Mouse (Mus musculus) 416B (cell line): ENCODE data around the gene Lekr1.

Experiments used
- DNase-seq: peaks from one replicate; pipeline ENCODE4 v3.0.0; 2011; ENCODE audit warnings: low read depth

Lekr1 gene

DNA sequence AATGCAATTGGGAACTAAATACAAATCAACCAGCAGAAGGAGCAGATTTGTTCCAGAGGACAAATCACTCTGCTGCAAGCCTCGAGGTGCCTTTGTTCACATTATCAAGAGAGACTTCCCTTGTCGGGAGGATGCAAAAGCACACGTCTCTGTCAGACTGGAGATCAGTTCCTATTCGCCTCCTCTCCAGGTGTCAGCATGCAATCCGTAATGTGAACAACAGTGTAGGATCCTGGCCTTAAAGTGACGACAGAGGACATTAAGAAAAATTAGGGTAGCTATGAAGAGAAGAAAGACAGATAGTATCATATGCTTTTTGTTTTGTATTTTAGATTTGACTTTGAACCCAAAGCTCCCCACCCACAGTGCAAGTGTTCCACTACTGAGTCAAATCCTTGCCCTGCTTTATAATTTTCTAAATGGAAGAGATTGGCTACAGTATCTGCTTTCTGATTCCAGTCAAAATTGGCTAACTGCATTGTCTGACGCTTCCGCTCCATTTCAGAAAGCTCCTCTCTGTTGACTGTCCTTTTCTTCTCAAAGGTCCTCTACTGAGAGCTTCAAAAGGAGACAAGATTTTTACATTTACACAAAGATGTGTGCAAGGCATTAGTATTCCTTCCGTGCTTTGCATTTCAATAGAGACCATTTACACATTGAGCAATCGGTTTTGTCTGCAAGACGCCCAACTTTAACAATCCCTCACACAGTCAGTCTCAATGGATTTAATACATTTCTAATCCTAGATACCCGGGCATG, 8.9 kb upstream of the Lekr1 start:
- no peak for DNase-seq

GRCm38 (mm10) chr3:65658081-65658612, 7.9 kb upstream of the Lekr1 start:
- DNase-seq: no peak

DNA sequence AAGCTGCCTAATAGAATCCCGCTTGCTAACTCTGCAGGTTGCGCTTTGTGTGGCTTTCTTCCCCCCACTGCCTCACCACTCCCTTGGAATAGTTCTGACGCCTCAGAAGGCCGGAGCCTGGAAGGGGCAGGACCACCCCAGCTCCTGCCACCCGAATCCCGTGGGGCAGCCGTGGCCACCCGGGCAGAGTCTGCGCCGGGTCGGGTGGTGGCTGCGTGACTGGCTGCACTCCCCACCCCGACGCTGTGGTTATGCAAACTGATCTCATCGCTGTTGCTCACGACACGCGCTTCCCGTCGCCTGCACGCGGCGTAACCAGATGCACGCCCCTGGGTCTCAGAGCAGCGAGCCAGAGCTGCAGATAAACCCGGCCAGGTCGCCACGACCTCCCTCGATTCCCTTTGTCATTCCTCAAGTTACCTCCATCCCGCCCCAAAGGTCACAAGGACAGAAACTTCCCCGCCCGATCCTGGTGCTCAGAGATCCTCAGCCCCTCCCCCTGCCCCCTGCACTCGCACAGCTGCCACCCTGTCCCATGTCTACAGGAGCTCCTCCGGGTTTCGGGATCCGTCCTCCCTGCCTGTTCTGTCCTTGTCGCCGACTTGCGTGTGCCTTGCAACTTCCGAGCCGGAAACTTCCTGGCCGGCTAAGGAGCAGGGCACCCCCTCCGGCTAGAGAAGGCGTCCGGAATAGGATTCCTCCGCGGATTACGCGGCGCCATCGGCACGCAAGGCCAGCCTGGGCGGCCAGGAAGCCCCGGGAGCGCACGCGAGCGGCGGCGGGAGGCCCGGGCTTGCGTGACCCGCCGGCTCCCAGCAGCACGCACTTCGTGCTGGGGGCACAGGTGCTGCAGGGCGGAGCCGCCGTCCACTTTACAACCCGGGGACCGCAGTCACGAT, 7.1 kb upstream of the Lekr1 start:
- DNase-seq: no peak

DNA sequence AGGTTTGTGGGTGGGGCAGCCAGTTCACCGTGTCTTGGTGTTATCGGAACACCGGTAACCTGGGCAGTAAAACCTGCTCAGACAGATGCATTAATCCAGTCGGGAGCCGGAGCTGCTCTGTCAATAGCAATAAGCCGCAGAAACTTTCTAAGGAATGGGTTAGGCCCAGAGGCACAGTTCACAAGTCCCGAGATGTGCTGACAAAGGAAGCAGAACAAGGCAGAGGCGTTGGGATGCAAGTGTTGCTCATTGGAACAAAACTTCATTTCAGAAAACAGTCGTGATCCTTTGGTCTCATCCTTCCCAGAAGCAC, 6.5 kb upstream of the Lekr1 start:
- no peak for DNase-seq

- no peak for DNase-seq
Measured at GRCm38 (mm10) chr3:65660336-65660735, 5.7 kb upstream of the Lekr1 start.

DNA sequence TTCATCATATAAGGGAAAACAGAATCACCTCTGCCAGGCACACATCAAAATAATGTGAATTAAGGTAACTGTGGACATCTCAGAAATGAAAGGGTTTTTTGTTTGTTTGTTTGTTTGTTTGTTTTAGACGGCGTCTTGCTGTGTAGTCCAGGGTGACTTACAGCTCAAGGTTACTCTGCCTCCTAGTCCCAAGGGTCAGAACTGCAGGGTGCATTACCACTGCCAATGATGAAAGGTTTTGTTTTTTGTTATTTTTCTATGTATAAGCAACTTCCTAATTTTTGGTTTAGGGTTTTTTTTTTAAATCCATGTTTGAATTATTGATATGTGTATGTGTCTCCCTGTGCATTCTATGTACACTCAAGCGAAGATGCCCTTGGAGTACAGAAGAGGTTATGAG, 4.3 kb upstream of the Lekr1 start:
- no peak for DNase-seq

DNA sequence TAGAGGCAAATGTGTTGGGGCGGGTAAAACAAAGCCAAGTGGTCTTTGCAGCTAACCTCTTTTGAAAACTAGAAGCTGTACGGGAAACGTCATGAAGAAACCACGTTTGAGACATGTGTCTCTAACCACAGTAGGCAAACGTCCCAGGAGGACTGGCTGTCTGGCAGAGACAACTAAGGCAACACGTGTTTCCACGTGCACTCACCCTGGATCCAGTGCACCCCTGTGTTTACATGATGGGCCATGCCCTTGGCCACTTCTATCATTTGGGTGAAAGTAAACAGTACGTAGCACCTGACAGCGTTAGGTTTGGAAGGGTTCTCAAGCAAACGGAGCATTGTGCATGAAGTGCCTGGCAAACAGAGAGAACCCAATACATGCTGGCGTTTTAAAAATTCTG, 2.9 kb upstream of the Lekr1 start:
- peak; percentile 5 for DNase-seq

GRCm38 (mm10) chr3:65670216-65670615, 4.2 kb downstream of the Lekr1 start:
- DNase-seq: no peak

GRCm38 (mm10) chr3:65673725-65674124, 7.7 kb downstream of the Lekr1 start:
- DNase-seq: no peak

- DNase-seq: no peak
Measured at GRCm38 (mm10) chr3:65680612-65681011, 14.6 kb downstream of the Lekr1 start.

DNA sequence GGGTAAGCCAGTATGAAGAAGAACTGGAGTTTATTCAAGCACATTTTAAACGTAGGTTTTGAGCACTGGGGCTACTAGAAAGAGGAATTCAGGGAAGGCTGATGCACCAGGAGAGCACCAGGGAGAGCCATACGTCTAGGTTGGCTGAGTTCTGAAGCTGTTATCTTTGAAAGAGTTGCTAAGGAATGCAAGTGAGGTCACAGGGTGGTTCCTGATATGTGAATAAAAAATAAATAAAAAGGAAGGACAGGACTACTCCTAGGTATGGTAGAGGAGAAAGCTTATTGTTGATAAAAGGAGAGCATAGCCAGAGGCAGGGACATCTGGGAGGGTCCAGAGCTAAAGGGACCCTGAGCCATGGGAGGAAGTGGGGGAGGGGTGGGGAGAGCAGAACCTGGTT, 23.7 kb downstream of the Lekr1 start:
- DNase-seq: no peak

GRCm38 (mm10) chr3:65690850-65691249, 24.8 kb downstream of the Lekr1 start:
- DNase-seq: peak; percentile 32

DNA sequence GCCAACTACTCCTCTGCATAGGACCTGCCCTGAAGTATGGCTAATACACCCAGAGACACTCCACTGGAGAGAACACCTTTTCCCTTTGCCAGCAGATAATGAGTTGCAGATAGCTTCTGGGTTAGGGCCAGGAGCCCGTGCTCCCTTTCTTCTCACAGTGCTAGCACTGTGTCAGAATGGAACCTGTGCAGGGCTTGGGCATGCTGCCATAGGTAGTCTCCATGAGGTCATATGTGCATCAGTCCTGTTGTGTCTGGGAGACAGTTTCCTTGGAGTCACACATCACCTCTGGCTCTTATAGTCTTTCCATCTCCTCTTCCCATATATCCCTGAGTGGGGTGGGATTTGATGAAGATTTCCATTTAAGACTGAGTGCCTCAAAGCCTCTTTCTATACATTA, 33.7 kb downstream of the Lekr1 start:
- no peak for DNase-seq

DNA sequence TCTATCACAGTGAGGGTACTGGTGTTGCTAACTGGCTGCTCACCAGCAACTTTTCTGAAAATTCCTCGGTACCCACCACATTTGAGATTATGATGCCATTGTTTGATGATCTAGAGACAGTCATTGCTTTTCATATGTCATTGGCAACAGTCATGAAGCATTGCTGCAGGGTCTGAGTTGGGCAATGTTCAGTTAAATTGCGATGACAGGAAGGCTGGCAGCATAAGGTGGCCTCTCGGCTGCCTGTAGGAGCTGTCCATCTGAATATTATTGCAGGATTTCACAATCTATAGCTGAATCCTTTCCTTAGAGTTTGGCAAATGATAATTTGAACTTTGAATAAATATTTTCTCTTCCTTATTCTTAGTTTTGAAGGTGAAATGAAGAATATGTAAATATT, 48.3 kb downstream of the Lekr1 start:
- peak; percentile 10 for DNase-seq

DNA sequence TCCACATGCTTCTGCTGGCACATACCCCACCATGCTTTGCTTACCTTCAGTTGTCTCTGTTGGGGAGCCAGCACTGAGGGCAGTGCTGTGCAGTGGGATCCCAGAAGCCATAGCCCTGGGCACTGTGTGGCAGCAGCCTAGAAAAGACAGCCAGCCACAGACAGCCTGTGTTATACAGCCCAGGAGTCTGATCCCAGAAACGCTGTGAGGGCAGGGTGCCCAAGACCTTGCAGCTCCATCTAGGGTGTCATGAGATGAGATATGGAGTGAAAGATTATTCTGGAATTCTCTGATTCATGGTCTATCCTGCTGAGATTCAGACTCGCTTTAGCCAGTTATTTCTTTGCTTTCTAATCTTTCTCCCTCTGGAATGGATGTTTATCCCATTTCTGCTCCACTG, 51.4 kb downstream of the Lekr1 start:
- DNase-seq: no peak

DNA sequence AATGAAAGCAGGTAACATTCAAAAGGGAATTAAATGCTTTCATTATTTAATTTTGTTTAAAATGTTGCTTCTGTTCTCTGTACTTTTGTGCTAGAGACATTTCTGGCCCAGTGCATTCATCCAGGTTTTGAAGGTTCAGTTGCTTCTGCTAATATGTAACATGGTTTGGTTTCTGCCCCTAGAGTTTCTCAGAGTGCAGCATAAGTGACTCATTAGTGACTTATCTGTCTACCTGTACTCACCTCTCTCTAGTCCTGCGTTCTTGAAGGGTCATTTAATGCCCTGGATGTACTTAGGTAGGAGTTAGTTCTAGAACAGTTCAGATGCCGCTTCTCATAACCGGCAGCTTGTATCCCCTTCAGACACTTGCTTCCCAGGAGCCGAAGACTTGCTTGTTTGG, 56.9 kb downstream of the Lekr1 start:
- DNase-seq: no peak

- no peak for DNase-seq
Measured at GRCm38 (mm10) chr3:65723664-65724063, 57.6 kb downstream of the Lekr1 start.

- no peak for DNase-seq
Measured at GRCm38 (mm10) chr3:65737816-65738215, 71.8 kb downstream of the Lekr1 start.

- no peak for DNase-seq
Measured at GRCm38 (mm10) chr3:65744936-65745335, 78.9 kb downstream of the Lekr1 start.

GRCm38 (mm10) chr3:65764511-65765508, 98.8 kb downstream of the Lekr1 start:
- DNase-seq: no peak

- no peak for DNase-seq
Measured at GRCm38 (mm10) chr3:65766387-65766786, 100.4 kb downstream of the Lekr1 start.
